Mouse (Mus musculus) inflammation-experienced regulatory T-cells, adult 16 weeks (primary cell): ENCODE data around the gene Kif21b. TPM values are rescaled to one million over a fixed set of nuclear protein-coding genes. Genes with fewer than 3 reads are reported as not detected.

Source experiments
- polyA plus RNA-seq: library from polyadenylated mRNA; unstranded; fragments of 100-300 nt; shearing (Covaris generic); gene quantifications from one replicate; pipeline ENCODE4 v1.2.1, GENCODE M21; 2017

Kif21b gene
- 38.0 TPM for polyA plus RNA-seq

GRCm38 (mm10) chr1:136130951-136131558, at the start of gene Kif21b:
Gene Kif21b (plus strand): TSS chr1:136131389.

DNA sequence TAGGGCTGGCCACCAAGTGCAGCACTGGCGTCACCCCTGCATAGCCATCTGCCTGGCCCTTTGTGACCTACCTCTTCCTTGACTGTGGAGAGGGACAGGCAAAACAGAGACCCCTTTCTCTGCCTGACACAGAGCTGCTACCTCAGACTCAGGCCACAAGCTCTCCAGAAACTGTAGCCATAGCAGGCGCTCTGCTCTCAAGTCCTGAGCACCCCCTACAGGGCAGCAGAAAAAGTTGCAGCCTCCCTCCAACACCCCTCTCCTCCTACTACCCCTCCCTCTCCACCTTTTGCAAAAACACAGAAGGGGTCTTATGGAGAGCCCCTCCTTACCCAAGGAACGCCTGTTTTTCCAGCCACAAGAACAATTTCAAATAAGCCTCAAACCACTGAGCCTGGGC, 81.6 kb downstream of the Kif21b start, which contains the start of gene Mroh3:
Mroh3 (minus strand) TSS at position 26 of the 400 bp plus-strand sequence.

Other genes with a start within 250 kb of the Kif21b start
- gene Pkp1, start 212.2 kb upstream of the Kif21b start, polyA plus RNA-seq: not detected
- gene Igfn1, start 125.0 kb upstream of the Kif21b start, polyA plus RNA-seq: not detected
- 41.1 TPM for gene Tmem9, start 123.2 kb upstream of the Kif21b start, polyA plus RNA-seq
- gene Ascl5, start 80.6 kb upstream of the Kif21b start, polyA plus RNA-seq: not detected
- gene Cacna1s, start 78.6 kb upstream of the Kif21b start, polyA plus RNA-seq: 6.3 TPM
- gene Mroh3, start 81.4 kb downstream of the Kif21b start, polyA plus RNA-seq: not detected
- gene Inava, start 102.9 kb downstream of the Kif21b start, polyA plus RNA-seq: not detected
- not detected for gene Gpr25, start 129.5 kb downstream of the Kif21b start, polyA plus RNA-seq
- gene Camsap2, start 214.7 kb downstream of the Kif21b start, polyA plus RNA-seq: 2.6 TPM